Mouse (Mus musculus) C2C12 (cell line): Measurements from ENCODE around the gene Pbx1.
"Not testable (repeated sequence)": the region's sequence is repeated elsewhere in the genome, so short reads cannot be mapped to it uniquely, and the experiment has no call there.

ENCODE experiments used
- CTCF ChIP-seq: IDR thresholded peaks from one replicate; pipeline ENCODE4 v1.5.1; 2011; ENCODE audit not compliant: control insufficient read depth, insufficient read depth, insufficient read length
- FOSL1 ChIP-seq: IDR thresholded peaks from one replicate; pipeline ENCODE4 v1.8.0; 2011; ENCODE audit warnings: mild to moderate bottlenecking, low read length; ENCODE audit not compliant: poor library complexity, insufficient read depth, severe bottlenecking
- MAX ChIP-seq: IDR thresholded peaks from one replicate; pipeline ENCODE4 v1.6.1; 2011; ENCODE audit warnings: mild to moderate bottlenecking, control low read depth
- MYOD1 ChIP-seq: IDR thresholded peaks from one replicate; pipeline ENCODE4 v1.6.1; 2011; ENCODE audit warnings: low read depth; ENCODE audit not compliant: control insufficient read depth, insufficient read length
- MYOG ChIP-seq: IDR thresholded peaks from one replicate; pipeline ENCODE4 v1.6.1; 2011; ENCODE audit not compliant: control insufficient read depth, insufficient read length; ENCODE audit errors: extremely low read depth
- USF1 ChIP-seq: IDR thresholded peaks from one replicate; pipeline ENCODE4 v1.6.1; 2011; ENCODE audit warnings: low read depth, mild to moderate bottlenecking, control low read depth, moderate library complexity

DNA sequence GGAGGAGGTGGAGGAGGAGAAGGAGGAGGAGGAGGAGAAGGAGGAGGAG lies at the start of gene Pbx1:
- not testable (repeated sequence) for TF ChIP-seq CTCF, MAX, USF1, MYOD1, MYOG, FOSL1
